Mouse (Mus musculus) embryonic facial prominence, embryonic 11.5 days (tissue): ENCODE measurements around the gene Cfap299. TPM values are rescaled to one million over a fixed set of nuclear protein-coding genes. Genes with fewer than 3 reads are reported as not detected.
A peak's percentile ranks its signal among the peaks of the same experiment; 100 is the strongest.

Source experiments
- ATAC-seq: fragments of 200-750 bp; cut with Nextera tagmentation; replicated peaks from 2 replicates; pipeline ENCODE4 v1.8.0; 2017; ENCODE audit warnings: low read depth; ENCODE audit not compliant: insufficient number of reproducible peaks, low FRiP score, low TSS enrichment
- DNase-seq: peaks from one replicate; pipeline ENCODE4 v3.0.0-alpha.2; 2015; ENCODE audit warnings: low spot score
- H3K27ac ChIP-seq: fragments of 300-500 bp; sonication (generic); replicated peaks from 2 replicates; pipeline ENCODE4 v1.5.1; 2014; ENCODE audit warnings: mild to moderate bottlenecking, low read depth, low read length, control low read depth
- H3K27me3 ChIP-seq: fragments of 300-500 bp; sonication (generic); 2 replicates; pipeline ENCODE4 v1.6.1; 2014; ENCODE audit warnings: mild to moderate bottlenecking, low read length, moderate library complexity, mixed read lengths; ENCODE audit not compliant: control insufficient read depth, insufficient read depth
- H3K36me3 ChIP-seq: fragments of 300-500 bp; sonication (generic); replicated peaks from 2 replicates; pipeline ENCODE4 v1.6.1; 2014; ENCODE audit warnings: low read depth, mild to moderate bottlenecking, low read length, moderate library complexity, mixed read lengths; ENCODE audit not compliant: control insufficient read depth, insufficient read depth
- H3K4me1 ChIP-seq: fragments of 300-500 bp; sonication (generic); 2 replicates; pipeline ENCODE4 v1.6.1; 2014; ENCODE audit warnings: low read length, mixed read lengths; ENCODE audit not compliant: control insufficient read depth, insufficient read depth
- H3K4me2 ChIP-seq: fragments of 300-500 bp; sonication (generic); 2 replicates; pipeline ENCODE4 v1.6.1; 2014; ENCODE audit warnings: low read depth, mild to moderate bottlenecking, control low read depth, low read length, moderate library complexity
- H3K4me3 ChIP-seq: fragments of 300-500 bp; sonication (generic); 2 replicates; pipeline ENCODE4 v1.5.1; 2014; ENCODE audit warnings: low read depth, low read length, control low read depth
- H3K9ac ChIP-seq: fragments of 300-500 bp; sonication (generic); replicated peaks from 2 replicates; pipeline ENCODE4 v1.6.1; 2014; ENCODE audit warnings: mild to moderate bottlenecking, control low read depth, low read length
- H3K9me3 ChIP-seq: fragments of 300-500 bp; sonication (generic); replicated peaks from 2 replicates; pipeline ENCODE4 v1.6.1; 2016; ENCODE audit warnings: mild to moderate bottlenecking, low read length, inconsistent platforms, mixed read lengths; ENCODE audit not compliant: control insufficient read depth
- WGBS: fragments of 180-500 bp; shearing (Covaris S2); extraction: QIAGEN DNeasy Blood & Tissue Kit; methylation state at CpG from one replicate; pipeline ENCODE4 v1.1.7; 2014; 5-methylcytosine and 5-hydroxymethylcytosine counted together
- polyA plus RNA-seq: library from polyadenylated mRNA; unstranded; fragments of >200 nt; fragmentation: Nextera tagmentation; extraction: Ambion mirVana; gene quantifications from 2 replicates; pipeline ENCODE4 v1.2.1, GENCODE M21; 2014

The Cfap299 gene
- polyA plus RNA-seq, 1 experiment from 2014 or later = 1.5 TPM

- H3K27me3 ChIP-seq = no peaks in the 10 kb centered on the region
- ATAC-seq (no peak), DNase-seq (no peak)
- no peak overlapping the region for H3K4me2 ChIP-seq
- no peak overlapping the region for H3K4me3 ChIP-seq
- no peak overlapping the region for H3K9ac ChIP-seq
- H3K9me3 ChIP-seq = no peaks in the 10 kb centered on the region
- WGBS = 82% methylated on average over 1 of the region's 1 CpGs
- H3K4me1 ChIP-seq = no peaks in the 10 kb centered on the region
- no peak overlapping the region for H3K27ac ChIP-seq
- no peaks in the 10 kb centered on the region for H3K36me3 ChIP-seq
Measured at GRCm38 (mm10) chr5:98550873-98551272, 221.8 kb downstream of the Cfap299 start.

DNA sequence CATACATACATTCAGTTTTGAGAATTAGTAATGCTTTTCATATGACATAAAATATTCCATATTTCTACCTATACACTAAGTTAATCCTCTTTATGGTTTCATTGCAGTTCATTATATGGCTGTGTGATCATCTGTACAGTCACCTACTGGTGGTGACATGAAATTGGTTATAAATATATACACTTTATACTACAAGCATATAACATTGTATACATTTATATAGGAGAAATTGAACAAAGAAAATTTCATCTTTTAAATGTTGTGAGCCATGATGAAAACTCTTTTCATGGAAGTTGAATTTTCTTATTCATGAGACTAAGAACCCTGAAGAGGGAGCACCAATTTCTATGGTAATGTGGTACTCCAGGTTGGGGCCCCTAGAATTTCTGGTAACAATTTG lies 223.3 kb downstream of the Cfap299 start, which contains the start of gene Gm11111:
Gene Gm11111, plus strand, starts transcription at position 301 of the 400 bp plus-strand sequence.
- no peaks in the 10 kb centered on the region for H3K36me3 ChIP-seq
- H3K27me3 ChIP-seq = no peaks in the 10 kb centered on the region
- no peak within 1 kb of the TSS for H3K4me2 ChIP-seq
- no peak within 1 kb of the TSS for H3K4me3 ChIP-seq
- no peaks in the 10 kb centered on the region for H3K9me3 ChIP-seq
- DNase-seq (no peak), ATAC-seq (no peak)
- H3K27ac ChIP-seq = no peak within 1 kb of the TSS
- no peak within 1 kb of the TSS for H3K9ac ChIP-seq
- no peaks in the 10 kb centered on the region for H3K4me1 ChIP-seq

DNA sequence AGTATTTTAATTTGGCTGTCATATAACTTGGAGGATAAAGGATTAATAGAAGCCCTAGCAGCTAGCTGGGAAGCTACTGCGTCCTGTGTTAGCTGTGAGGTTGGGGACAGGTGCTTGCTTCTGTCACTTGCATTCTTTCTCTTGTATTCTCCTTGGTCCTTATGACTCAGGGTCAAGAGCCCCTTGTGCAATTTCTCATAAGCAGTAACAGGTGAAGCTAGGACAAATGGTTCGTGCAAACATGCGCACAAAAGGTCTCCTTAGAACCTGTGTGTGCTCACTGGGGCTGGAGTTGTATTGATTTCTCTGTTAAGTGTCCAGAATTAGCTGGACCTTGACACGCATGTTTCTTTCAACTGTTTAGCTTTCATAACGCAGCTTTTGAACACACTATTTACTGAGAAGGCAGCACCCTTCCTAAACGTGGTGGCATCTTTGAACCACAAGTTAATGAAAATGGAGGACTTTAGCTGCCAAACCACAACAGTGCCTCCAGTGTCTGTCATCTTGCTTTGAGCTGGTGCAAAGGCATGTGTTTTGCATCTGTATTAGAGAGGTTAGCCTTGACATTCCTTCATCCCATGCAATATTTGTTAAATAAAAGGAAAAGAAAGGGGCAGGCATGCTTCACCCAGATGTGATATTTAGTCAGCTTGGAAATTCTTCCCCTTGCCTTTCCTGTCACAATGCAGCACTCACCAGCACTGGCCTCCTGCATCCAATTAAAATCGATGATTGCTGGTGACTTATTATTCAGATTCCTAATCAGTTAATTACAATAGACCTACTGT lies 223.9 kb downstream of the Cfap299 start:
- H3K9ac ChIP-seq = no peak overlapping the region
- DNase-seq = peak; percentile 59
- WGBS = 51% methylated on average over 7 of the region's 7 CpGs
- H3K36me3 ChIP-seq = no peaks in the 10 kb centered on the region
- H3K9me3 ChIP-seq = no peaks in the 10 kb centered on the region
- H3K4me1 ChIP-seq = no peaks in the 10 kb centered on the region
- no peaks in the 10 kb centered on the region for H3K27me3 ChIP-seq
- no peak for ATAC-seq
- no peak overlapping the region for H3K4me2 ChIP-seq
- no peak overlapping the region for H3K4me3 ChIP-seq
- no peak overlapping the region for H3K27ac ChIP-seq

DNA sequence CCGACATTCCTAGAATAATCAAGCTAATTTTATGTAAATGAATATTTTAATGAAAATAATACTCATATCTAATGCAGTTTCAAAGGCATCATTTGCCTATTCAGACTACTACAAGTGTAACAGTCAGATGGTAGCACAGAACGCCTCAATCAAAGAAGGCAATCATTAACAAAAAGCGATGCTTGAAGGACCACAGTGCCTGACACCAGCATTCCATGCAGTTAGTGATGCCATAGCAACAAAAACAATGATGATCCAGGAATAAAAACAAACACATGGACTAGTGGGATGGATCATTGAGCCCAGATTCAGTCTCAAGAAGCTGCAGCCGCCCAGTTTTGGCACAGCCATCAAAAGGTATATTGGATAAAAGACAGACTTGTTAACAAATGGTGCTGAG lies 232.2 kb downstream of the Cfap299 start:
- Histone ChIP-seq H3K4me1 (no peaks in the 10 kb centered on the region), H3K36me3 (no peaks in the 10 kb centered on the region), H3K27ac (no peak overlapping the region), H3K4me3 (no peak overlapping the region), H3K4me2 (no peak overlapping the region), H3K9ac (no peak overlapping the region), H3K9me3 (no peaks in the 10 kb centered on the region), H3K27me3 (no peaks in the 10 kb centered on the region)
- ATAC-seq = no peak
- DNase-seq = no peak
- 81% methylated on average over 4 of the region's 4 CpGs for WGBS

DNA sequence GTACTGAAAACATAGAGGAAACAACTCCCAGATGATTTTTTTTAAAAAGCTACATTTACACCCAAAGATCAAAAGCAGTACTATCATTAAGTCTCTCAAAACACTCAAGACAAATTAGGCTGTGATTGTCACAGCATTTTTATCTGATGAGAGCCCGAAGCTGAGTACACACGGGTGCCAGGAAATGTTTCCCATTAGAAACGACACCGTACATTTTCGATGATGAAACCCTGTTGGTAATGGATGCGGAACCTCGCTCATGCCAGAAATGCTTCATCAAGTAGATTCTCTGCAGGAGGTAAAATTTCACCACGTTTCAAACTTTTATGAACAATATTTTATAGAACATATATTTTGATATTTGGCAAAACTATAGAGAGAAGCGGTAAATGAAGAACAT lies 233.7 kb downstream of the Cfap299 start:
- Histone ChIP-seq H3K4me3 (no peak overlapping the region), H3K27ac (no peak overlapping the region), H3K36me3 (no peaks in the 10 kb centered on the region), H3K27me3 (no peaks in the 10 kb centered on the region), H3K4me2 (no peak overlapping the region), H3K4me1 (no peaks in the 10 kb centered on the region), H3K9me3 (no peaks in the 10 kb centered on the region), H3K9ac (no peak overlapping the region)
- DNase-seq = no peak
- no peak for ATAC-seq
- 77% methylated on average over 9 of the region's 9 CpGs for WGBS

GRCm38 (mm10) chr5:98563801-98564200 lies 234.7 kb downstream of the Cfap299 start:
- H3K27ac ChIP-seq = no peak overlapping the region
- no peak overlapping the region for H3K9ac ChIP-seq
- no peak overlapping the region for H3K4me3 ChIP-seq
- no peak for DNase-seq
- no peak overlapping the region for H3K4me2 ChIP-seq
- WGBS = 63% methylated on average over 9 of the region's 9 CpGs
- H3K27me3 ChIP-seq = no peaks in the 10 kb centered on the region
- H3K36me3 ChIP-seq = no peaks in the 10 kb centered on the region
- no peaks in the 10 kb centered on the region for H3K9me3 ChIP-seq
- no peaks in the 10 kb centered on the region for H3K4me1 ChIP-seq
- no peak for ATAC-seq

DNA sequence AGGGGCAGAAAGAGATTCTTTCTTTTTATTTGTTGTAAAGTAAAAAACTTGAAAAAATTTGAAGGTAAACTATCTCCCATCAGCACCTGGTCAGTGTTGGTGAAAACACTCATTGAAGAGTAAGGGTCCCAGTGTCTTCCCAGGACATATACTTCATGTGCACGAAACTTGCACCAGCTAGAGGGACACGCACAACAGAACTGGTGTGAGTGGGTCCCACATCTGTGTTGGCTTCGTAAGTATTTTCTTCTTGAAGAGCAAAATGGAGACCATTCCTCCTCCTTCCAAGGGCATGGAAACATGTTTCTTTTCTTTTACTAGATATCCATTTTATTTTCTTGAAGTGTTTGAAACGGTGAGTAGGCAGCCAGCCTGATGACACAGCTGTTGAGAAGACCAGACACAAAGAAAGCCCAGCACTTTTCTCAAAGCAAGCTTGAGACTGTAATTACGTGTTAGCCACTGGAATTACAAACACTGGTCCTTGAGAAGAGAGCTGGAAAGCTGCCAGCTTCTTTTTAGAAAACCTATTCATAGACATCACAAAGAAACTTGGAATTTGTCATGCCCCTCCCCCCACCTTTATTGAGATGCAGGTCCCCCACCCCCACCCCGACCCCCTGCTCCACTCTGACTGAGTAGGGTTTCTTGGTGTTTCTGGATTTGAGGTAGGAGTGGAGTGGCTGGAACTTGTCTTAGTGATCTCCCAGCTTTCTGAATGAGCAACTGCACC lies 237.5 kb downstream of the Cfap299 start:
- H3K36me3 ChIP-seq = no peaks in the 10 kb centered on the region
- H3K4me3 ChIP-seq = no peak overlapping the region
- WGBS = 43% methylated on average over 6 of the region's 6 CpGs
- no peak overlapping the region for H3K4me2 ChIP-seq
- DNase-seq = peak; percentile 72
- H3K4me1 ChIP-seq = no peaks in the 10 kb centered on the region
- no peak overlapping the region for H3K9ac ChIP-seq
- no peaks in the 10 kb centered on the region for H3K9me3 ChIP-seq
- H3K27me3 ChIP-seq = no peaks in the 10 kb centered on the region
- H3K27ac ChIP-seq = no peak overlapping the region
- ATAC-seq = peak; percentile 83

DNA sequence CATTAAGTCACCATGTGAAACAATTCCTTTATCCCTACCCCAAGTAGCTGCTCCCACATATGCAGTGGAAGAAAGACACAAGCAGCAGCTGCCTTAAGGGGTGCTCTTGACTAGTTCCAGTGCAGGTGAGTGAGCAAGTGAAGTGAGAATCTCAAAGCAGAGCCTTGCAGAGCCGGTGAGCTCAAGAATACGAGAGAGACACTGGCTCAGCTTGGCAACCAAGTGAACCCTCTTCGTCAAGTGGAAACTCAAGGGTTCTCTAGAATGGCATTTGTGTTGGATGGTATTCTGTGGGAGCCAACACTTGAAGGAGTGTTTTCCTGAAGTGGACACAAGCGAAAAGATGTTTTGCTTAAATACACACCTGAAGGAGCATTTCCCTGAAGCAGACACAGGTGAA lies 239.4 kb downstream of the Cfap299 start:
- ATAC-seq (no peak), DNase-seq (no peak)
- no peak overlapping the region for H3K4me3 ChIP-seq
- no peak overlapping the region for H3K9ac ChIP-seq
- no peak overlapping the region for H3K4me2 ChIP-seq
- H3K4me1 ChIP-seq = no peaks in the 10 kb centered on the region
- no peak overlapping the region for H3K27ac ChIP-seq
- WGBS = 85% methylated on average over 4 of the region's 4 CpGs
- H3K9me3 ChIP-seq = no peaks in the 10 kb centered on the region
- no peaks in the 10 kb centered on the region for H3K27me3 ChIP-seq
- H3K36me3 ChIP-seq = no peaks in the 10 kb centered on the region
